ENCODE assay signal across 26 mouse cellular contexts in genomic region chr19:41123009-41123408, GRCm38 (mm10). TPM values are rescaled to one million over a fixed set of nuclear protein-coding genes. Genes with fewer than 3 reads are reported as not detected.
"Had no signal": no experiment of that assay in that cellular context is flagged by ENCODE, and none has a peak within 500 bp of the region (broad histone marks: within the 10 kb centered on the region; RNA-seq: fewer than 3 reads in every experiment).

No protein-coding gene starts in this region.

- H3K27me3 ChIP-seq: liver, embryonic 12.5 days; neural tube, embryonic 12.5 days had no signal

- DNase-seq: lung, adult 18-20 months; lung, embryonic 14.5 days; lung, postnatal 10 days; lung, postnatal 4 days; midbrain, embryonic 14.5 days; retina, postnatal 1 day; right cerebral cortex, adult 18-20 months; right cerebral cortex, postnatal 25 days; right cerebral cortex, postnatal 4 days; spleen, adult 18-20 months; thymus, adult 18-20 months; thymus, postnatal 25 days; thymus, postnatal 4 days had no signal

- H3K4me2 ChIP-seq: liver, embryonic 12.5 days; lung, embryonic 14.5 days; midbrain, embryonic 12.5 days; neural tube, embryonic 12.5 days had no signal

- H3K4me1 ChIP-seq: liver, embryonic 12.5 days; midbrain, embryonic 10.5 days; midbrain, embryonic 12.5 days; neural tube, embryonic 12.5 days had no signal

- ATAC-seq: liver, embryonic 12.5 days; midbrain, embryonic 16.5 days had no signal

- H3K9ac ChIP-seq: liver, embryonic 12.5 days; liver, embryonic 14.5 days; lung, embryonic 14.5 days; midbrain, embryonic 12.5 days; neural tube, embryonic 12.5 days had no signal

- H3K36me3 ChIP-seq: liver, embryonic 12.5 days; midbrain, embryonic 10.5 days; midbrain, embryonic 12.5 days; neural tube, embryonic 12.5 days had no signal

- H3K27ac ChIP-seq: liver, embryonic 12.5 days; liver, embryonic 14.5 days; midbrain, embryonic 10.5 days; midbrain, embryonic 12.5 days; neural tube, embryonic 12.5 days had no signal

- H3K4me3 ChIP-seq: liver, embryonic 12.5 days; midbrain, embryonic 10.5 days; midbrain, embryonic 12.5 days; myocyte; neural tube, embryonic 12.5 days had no signal

- H3K9me3 ChIP-seq: liver, embryonic 12.5 days; midbrain, embryonic 10.5 days; midbrain, embryonic 12.5 days; neural tube, embryonic 12.5 days had no signal

RNA-seq across cellular contexts. Expression of gene Opalin, which starts 46.1 kb away (rescaled TPM):
- polyA plus RNA-seq: liver, embryonic 12.5 days; liver, embryonic 14.5 days; liver, embryonic 16.5 days; lung, embryonic 14.5 days; lung, embryonic 16.5 days; midbrain, embryonic 10.5 days; midbrain, embryonic 12.5 days; midbrain, embryonic 14.5 days; midbrain, embryonic 16.5 days; myocyte; neural tube, embryonic 12.5 days; small intestine, adult 2 months; stomach, embryonic 14.5 days; stomach, embryonic 16.5 days; urinary bladder, adult 2 months had no signal
